Mouse (Mus musculus): ENCODE data around the gene Nkx3-2.

The Nkx3-2 gene

DNA sequence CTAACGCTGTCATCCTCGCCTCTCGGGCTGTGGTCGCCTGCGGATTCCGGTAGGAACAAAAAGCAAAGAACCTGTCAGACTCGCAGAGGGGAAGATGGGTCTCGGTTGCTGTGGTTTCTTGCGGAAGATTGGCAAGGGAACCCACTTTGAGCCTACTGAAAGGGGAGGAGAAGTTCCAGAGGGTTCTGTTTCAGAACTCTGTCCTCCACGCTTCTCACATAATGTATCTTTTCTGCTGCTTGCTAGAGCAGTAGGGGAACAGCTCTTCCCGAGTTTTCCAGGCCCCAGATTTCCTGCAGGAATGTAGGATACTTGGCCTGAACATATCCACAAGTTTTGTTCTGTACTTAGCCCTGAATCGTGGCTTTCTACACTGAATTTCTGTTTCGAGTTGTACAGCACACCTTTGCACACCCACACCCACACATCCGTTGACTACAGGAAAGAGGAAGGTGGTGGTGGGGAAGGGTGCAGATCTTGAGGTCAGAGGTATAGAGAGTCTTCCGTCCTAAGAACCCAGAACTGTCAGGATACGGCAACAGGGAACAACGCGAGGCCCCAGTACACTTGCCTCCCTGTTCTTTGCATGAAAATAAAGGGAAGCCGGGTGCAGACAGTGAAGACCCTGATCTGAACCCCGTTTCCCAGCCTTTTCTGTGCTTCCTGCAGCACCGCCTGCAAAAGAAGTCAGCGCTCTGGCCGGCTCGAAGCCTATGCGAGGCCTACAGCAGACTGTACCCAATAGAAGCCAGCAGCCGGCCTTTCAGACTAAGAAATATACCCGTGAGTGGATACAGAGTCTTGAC, 2.0 kb downstream of the Nkx3-2 start:
- DNase-seq (ENCODE audit: low spot score in 2 of 2) = no peak

DNA sequence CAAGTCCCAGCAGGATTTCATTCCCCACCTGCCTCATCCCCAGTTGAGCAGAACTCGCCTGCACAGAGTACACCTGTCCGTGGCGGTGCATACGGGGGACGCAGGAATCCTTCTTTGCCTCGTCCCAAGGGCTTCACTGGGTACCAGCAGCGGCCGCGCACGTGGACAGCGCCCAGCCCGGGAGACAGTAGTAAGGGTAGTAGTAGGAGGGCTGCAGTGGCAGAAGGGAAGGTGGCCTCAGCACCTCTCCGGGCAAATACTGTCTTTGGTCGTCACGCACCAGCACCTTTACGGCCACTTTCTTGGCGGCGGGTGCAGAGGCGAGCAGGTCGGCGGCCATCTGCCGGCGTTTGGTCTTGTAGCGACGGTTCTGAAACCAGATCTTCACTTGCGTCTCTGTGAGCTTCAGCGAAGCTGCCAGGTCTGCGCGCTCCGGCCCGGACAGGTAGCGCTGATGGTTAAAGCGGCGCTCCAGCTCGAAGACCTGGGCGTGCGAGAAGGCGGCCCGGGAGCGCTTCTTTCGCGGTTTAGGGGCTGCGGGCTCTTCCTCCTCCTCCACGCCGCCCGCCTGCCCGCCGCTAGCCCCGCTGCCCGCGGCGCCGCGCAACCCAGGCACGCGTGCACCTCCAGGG, 2.7 kb downstream of the Nkx3-2 start:
- DNase-seq (ENCODE audit: low spot score in 2 of 2) = no peak

DNA sequence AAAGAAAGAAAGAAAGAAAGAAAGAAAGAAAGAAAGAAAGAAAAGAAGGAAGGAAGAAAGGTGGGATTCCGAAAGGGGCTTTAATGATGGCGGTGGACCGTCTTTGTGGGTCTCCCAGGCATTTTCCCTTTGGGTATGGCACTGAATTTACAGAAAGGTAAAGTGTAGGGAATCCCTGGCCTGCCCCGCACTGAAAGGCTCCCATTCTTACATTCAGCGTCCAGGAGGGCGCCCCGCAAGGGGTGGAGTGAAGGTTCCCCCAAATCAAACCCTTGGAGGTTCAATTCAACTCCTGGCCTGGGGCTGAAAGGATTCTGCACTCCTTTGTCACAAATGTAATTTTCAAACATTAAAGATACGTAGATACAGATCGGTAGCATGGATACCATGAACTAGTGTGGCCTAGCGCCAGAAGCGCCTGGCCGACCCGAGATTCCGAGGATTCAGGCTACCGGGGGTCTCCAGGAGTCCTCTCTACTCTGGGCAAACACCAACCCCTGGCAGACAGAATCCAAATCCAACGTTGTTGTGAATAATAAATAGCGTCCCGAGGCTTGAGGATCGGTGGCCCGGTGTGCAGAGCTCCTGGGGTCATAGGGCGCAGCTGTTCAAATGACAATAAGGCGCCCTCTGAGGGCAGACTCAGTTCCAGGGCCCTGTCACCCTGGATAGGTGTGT, 3.3 kb downstream of the Nkx3-2 start:
- no peak for DNase-seq (ENCODE audit: low spot score in 2 of 2)

DNA sequence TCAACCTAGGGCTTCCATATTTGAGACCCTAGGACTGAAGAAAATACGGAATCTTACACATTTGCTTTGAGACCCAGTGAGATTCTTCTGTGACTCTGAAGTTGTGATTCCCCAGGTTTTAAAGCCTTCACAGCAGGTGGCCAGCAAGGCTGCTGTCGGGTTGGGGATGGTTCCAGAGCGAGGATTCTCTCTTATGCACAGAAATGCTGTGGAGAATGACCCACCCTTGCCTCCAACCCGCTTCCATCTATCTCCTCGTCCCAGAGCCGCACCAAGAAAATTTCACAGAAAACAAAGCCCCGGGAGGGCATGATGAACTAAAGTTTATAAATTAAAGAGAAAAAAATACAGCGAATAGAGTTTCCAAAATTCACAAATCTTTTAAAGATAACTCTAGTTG, 4.2 kb downstream of the Nkx3-2 start:
- no peak for DNase-seq (ENCODE audit: low spot score in 2 of 2)

DNA sequence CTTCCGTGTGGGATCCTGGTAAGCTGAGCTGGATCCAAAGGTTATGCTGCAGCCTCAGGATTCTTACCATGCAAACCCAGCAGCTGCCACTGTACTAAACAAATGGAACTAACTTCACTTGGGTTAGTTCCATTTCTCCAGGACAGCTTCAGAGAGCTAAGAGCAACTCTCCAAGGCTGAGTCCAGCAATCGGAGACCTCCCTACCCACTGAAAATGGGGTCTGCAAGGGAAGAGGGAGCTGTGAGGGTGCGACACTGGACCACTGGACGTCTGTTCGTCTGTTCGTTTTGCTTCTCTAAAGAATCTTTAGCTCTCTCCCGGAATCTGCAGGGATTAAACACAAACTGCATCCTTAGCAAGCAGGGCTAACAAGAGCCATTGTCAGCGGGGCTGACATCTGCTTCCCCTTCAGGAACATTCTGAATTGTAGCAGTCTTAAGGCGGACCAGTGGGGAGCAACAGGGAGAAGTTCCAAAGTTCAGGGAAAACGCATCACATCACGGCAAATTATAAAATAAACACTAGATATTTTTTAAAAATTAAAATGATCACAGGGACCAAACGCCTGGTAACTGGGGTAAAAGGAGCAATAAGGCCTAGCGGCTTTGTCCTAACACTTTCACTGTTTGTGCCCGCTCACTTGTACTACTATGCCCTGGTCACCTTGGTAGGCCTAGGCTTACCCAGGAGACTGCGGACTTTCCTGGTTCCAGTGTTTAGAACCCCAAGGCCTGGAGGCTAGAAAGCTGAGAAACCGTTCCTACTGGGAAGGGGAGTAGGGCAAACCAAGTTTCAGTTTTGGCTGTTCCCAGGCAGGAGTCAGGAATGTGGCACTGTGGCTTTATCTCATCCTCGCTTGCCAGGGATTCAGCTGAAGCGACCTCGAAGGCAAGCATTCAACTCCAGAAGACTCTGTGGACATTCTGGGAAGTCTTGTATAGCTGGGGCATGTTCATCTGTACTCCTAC, 5.3 kb downstream of the Nkx3-2 start:
- no peak for DNase-seq (ENCODE audit: low spot score in 2 of 2)

DNA sequence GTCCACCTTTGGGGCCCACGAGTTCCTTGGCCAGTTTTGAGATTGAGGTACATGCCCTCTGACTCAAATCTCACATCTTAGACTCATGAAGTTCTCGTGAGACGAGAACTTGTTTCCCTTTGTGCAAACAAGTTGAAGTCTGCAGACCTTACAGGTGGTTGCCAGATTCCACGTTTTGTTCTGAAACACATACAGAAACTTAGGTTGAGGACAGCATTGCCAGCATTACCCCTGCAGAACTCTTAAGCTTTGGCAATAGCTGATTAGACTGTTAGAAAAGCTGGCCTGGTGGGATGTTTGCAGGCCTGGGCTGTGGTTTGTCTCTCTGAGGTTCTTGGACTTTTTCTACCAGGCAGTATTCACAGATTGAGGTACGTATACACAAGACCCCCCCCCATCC, 7.0 kb downstream of the Nkx3-2 start:
- DNase-seq (ENCODE audit: low spot score in 2 of 2) = no peak

DNA sequence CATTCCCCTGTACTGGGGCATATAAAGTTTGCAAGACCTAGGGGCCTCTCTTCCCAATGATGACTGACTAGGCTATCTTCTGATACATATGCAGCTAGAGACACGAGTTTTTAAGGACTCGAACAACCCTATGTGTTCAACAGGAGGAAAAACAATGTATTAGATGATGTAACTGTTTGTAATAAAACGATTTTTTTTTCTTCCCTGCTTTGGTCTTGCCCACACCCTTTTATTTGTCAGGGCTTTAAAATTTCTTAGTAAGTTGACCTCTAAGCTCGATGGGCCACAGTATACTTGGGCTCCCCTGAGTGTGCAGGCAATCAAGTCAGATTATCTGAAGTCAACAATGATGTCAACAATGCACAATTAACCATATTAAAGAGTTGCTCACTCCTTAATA, 7.9 kb downstream of the Nkx3-2 start:
- no peak for DNase-seq (ENCODE audit: low spot score in 2 of 2)

DNA sequence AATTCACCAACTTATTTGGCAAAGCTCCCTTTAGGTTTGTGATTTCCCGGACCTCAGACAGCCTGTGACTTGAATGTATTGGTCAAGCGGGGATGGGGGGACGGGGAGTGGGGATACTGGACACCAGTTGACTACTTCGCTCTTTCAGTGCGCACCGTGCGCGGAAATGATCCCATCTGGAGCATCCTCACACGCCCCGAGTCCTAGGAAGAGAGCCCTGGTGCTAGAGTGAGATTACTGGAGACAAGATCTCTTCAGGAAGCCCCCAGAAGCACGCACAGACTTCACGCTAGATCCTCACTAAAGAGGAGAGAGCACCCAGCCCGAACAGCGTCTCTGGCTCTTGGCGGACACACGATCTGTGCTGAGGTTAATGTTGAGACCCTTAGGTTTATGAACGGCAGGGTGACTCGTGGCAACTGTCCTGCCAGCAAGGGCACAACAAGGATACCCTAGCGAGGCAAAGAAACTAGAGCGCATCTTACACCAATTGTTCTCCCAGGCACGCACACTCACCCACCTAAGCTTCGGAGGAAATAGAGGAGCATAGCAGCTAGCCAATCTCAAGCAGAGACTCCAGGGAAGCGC, 8.8 kb downstream of the Nkx3-2 start:
- DNase-seq (ENCODE audit: low spot score in 2 of 2) = no peak

DNA sequence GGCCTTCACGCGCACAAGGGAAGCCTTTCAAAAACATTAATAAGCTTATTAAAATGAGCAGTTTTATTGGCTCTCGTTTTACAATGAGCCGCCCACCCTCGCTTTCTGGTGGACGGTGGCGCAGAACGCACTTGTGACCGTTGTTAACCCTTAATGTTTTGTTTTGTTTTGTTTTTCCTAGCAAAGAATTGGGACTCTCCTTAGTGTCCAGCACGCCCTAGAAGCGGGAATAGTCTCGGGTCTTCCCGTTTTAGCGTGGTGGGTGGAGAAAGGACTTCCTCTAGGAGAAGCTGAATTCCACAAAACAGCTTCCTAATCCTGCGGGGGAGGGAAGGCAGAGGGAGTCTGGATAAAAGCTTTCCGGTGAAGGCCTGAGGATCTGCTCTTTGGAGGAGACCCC, 9.5 kb downstream of the Nkx3-2 start:
- no peak for DNase-seq (ENCODE audit: low spot score in 2 of 2)

DNA sequence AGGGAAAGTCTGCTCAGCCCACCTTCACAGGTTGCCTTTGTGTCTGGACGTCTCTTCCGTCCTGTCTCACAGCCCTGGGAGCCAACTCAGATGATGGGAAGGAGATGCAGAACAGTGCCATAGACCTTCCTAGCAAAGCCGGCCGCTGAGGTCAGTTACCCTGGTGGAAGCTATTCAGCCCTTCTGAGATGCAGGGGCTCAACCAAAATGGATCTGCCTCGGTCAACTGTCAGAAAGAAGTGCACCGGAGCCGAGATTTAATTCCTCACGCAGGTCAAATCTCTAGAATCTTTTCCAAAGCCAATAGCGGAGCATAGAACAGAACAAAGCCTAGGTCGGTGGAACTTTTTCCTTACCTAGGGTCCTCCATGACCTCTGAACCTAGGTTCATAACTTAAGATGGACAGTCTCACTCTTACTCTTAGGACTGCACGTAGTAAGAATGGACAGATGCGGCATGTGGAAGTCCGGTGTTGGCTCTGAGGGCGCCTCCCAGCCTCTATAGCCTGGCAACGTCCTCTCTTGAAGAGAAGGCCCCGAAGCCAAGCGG, 10.0 kb downstream of the Nkx3-2 start:
- no peak for DNase-seq (ENCODE audit: low spot score in 2 of 2)

DNA sequence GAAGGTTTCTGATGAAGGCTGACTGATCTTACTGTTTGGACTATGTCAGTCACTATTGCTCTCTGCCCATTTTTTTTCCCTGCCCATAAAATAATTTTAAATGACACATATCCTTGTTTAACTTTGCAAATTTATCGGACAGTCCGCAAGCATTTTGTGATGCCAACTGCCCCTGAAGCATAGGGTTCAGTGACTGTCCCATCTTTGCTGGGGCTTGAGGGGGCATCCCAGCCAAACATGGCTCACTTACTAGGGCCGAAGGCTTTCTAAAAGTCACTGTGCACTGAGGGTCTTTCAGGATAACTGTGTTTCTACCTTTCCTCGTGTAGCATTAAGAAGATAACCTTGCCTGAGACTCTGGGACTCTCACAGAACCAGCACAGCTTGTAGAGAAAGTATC, 11.6 kb downstream of the Nkx3-2 start:
- no peak for DNase-seq (ENCODE audit: low spot score in 2 of 2)

DNA sequence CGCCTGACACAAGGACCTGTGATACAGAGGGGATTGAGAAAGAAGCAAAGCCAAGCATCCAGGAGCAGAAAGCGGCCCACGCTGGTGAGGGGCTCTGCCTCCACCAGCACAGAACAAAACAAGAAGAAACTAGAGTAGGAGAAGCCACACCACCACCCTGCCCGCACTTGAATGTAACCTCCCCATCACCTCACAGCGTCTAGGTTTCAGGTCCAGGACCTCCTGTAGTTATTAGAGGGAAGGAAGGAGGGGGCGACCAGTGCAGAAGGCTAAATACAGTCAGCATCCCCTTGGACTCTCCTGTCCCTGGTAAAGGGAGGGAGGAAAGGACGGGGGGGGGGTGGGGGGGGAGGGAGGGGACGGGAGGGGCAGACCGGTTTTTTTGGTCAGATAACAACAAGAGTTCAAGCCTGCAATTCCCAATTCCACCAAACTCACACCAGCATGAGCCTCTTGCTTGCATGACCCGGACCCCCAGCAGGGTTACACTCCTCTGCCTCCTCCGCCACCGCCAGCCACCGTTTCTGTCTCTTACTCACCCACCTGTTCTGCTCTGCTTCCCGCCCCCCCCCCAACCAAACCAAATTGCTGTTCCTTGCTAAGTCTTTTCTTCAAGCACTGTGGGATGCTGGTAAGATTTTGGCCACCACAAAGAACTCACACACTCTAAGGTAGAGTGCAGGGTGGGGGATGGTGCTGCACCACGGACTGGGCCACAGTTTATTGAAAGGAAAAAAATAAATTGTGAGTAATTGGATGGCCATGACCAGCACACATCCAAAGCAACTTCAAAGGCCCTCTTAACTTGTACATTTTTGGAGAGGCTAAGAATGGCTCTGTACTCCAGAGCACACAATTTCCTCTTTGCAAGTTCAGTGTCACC, 19.2 kb downstream of the Nkx3-2 start:
- no peak for DNase-seq (ENCODE audit: low spot score in 2 of 2)

DNA sequence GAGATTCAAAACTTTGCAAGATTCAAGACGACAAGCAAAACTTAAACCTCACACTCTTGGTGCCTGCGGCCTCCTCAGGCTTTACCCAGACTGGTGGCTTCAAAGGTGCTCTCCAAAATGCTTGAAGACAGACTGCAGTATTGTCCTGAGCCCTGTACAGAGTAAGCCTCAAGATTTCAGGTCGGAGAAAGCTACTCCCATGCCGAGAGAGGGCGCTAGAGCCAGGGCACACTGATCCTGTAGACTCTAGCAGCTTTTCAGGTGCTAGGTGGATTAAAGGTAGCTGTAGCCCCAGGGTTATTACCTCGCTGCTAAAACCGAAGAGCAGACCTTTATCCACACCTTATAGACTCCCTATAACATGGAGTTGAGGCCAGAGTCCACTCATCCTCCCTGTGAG, 20.1 kb downstream of the Nkx3-2 start:
- DNase-seq (ENCODE audit: low spot score in 2 of 2) = no peak

DNA sequence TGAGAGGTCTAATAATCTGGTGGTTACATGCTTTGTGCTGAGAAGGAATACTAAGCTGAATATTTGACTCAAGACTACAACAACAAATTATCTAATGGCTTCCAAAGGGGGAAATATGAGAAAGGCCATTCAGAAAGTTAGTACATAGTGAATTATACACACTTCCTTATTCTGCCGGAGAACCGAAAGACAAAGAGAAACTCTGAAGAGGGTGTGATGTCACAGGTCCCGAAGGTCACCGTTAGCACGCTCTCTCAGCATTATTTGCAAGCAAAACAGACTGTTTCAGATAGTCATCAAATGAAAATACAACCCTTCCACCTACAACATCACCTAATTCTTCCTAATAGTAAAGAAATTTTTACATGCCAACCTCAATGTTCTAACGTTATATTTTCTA, 25.5 kb downstream of the Nkx3-2 start:
- DNase-seq (ENCODE audit: low spot score in 2 of 2) = no peak

DNA sequence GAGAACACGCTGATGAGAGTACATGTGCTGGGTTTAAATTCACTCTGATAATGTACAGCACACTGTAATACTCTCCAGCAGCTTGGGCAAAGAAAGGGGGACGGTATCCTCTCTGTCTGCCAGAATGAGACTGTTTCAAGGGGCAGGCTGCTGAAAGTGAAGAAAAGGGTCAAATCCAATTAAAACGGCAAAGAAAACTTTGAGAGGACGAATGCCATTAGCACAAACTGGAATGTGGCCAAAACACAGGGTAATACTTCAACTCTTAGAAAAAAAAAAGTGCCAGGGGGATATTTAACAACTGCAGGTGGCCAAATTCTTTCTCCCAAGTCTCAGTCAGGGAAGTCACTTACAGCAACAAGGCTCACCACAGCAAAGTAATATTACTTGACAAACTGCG, 27.3 kb downstream of the Nkx3-2 start:
- DNase-seq (ENCODE audit: low spot score in 2 of 2) = no peak

DNA sequence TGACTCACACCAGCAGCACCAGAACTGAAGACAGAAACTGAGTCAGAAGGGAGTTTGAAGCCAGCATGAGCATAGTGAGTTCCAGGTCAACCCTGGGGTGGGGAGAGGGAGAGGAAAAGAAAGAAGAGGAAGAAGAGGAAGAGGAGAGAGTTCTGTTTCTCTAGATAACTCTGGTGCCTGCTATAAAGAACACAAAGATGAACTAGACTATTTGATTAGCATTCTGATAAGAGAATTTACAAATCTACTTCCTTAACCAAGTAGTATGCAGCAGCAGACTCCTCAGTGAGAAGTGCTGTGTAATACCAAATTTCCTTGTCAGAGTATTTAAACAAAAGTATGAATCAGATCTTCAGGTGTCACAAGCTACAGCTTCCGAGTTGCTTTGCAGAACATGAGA, 37.3 kb downstream of the Nkx3-2 start:
- DNase-seq (ENCODE audit: low spot score in 2 of 2) = no peak

DNA sequence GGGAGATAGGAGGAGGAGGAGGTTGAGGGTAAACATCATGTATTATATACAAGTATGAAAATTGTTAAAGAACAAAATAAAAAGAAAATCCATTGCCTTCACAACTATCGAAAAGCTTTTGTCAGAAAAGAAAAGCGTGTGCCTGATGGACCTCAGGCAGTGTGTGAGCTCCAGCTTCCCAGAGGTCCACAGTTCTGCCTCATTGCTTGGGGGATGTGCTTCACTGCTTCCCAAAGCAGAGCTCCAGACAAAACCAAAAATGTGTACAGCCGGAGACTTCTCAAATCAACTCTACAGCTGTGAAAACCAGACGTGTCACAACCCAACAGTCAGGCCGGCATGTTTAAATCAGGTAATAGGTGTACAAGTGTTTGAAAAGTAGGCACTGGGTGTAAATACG, 38.7 kb downstream of the Nkx3-2 start:
- DNase-seq (ENCODE audit: low spot score in 2 of 2) = no peak
